Mouse (Mus musculus) kidney, postnatal 14 days (tissue): ENCODE measurements around the gene Ube3c.
A peak's percentile ranks its signal among the peaks of the same experiment; 100 is the strongest.
"Not testable (repeated sequence)": the region's sequence is repeated elsewhere in the genome, so short reads cannot be mapped to it uniquely, and the experiment has no call there.

Experiments
- DNase-seq: peaks from one replicate; pipeline ENCODE4 v3.0.0; 2022; ENCODE audit warnings: mixed read lengths

Gene Ube3c

DNA sequence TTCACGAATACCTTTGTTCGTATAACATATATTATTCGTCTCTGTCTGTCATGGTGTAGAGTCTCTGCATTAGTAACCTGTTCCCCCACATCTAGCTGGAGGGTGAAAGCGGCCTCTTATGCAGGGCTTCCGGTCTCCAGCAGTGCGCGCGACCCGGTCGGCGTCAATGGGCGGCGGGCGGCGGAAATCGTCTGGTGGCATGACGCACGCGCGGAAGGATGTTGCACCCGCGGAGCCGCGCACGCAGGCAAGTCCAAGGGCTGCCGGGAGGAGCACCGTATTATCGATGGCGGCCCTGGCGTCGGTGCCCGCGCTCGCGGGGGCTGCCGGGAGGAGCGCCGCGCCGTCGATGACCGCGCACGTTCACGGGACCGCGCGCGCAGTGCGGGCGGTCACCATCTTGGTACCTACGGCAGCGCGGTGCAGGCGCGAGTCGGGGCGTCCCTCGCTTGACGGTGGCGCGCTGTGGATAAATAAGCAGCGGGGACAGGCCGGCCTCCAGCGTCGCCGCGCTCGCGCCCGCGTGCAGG, at the start of gene Ube3c:
TSS of gene Ube3c (plus strand) at position 395 of the 530 bp plus-strand sequence.
- peak; percentile 99 for DNase-seq

DNA sequence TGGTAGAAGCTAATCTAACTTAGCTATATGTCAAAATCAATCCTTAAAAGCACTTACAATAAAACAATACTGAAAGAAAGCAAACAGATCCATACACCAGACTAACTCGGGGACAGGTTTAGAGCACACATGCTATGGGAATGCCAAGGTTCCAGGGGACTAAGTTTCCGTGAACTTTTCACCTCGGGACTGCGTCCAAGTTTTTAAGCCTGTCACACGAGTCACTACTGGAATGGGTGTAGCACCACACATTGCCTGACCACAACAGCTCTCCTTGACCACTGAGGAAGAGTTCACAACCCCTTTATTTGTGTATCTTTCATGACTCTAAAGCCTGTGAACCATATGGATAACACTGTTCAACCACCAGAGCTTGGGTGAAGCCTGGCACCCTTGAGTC, 8.9 kb upstream of the Ube3c start:
- DNase-seq, result no peak

DNA sequence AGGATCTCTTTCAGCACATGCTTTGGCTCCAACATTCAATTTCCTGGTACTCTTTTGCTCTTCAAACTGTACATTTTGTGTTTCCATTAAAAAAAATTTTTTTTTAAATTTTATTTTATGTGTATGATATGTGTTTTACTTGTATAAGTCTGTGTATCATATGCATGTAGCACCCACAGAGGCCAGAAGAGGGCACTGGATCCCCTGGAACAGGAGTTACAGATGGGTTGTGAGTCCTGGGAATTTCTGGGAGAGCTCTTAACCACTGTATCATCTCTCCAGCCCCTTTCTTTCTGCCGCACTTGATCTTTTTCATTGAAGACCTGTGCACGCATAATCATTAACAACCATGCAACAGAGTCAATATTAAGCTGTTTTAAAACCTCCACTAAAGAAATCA, 8.4 kb upstream of the Ube3c start:
- no peak for DNase-seq

DNA sequence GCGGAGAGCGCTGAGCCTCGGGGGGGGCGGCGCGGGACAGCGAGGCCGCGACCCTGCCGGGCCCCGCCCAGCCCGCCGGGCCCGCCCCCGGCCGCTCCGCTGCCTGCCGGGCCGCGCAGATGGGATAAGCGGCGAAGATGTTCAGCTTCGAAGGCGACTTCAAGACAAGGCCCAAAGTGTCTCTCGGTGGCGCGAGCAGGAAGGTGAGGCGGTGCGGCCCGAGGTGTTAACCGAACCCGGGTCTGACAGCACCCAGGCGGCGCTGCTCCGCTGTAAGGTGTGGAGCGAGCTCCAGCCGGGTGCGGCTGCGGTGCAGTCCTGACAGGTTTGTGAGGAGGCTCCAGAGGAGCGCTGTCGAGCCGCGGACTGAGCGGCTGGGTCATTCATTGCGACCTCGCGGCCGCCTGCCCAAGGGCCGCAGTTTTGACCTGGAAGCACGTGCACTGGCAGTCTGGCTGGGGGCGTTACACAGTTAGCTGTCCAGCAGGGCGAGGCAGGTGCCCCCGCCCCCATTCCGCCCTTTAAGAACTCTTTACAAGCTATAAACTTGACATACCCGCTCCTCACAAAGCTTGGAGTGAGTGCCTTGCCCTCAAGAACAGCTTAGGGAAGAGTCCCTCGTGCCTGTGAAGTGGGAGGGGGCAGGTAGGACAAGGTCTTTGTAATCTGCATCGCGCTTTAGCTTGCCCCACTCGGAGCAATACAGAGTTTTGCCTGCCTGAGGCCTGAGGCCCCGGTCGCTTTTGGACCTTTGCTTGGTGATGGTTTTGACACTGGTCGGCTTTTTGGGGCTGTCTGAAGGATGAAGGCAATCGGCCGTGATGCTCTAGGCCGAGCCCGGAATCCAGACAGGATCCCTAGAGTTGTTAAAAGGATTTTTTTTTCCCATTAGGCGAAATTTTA, 587 bp downstream of the Ube3c start:
- peak; percentile 78 for DNase-seq

DNA sequence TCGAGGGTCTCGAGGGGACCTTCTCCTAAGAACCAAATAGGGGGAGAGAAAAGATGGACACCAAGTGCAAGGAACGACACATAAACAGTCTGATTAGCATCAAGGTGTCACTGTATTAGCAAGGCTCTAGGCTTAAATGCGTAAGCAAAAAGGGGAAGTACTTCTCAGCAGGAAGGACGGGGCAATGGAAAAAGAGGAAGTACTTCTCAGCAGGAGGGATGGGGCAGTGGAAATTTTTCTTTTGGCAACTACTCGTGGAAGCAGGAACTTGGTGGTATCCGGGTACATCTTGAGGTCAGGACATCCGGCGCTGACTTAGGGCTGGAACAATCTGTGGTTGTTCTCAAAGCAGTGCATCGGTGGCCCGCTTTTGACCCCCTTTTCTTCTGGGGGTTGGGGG, 5.2 kb downstream of the Ube3c start:
- DNase-seq, result not testable (repeated sequence)

DNA sequence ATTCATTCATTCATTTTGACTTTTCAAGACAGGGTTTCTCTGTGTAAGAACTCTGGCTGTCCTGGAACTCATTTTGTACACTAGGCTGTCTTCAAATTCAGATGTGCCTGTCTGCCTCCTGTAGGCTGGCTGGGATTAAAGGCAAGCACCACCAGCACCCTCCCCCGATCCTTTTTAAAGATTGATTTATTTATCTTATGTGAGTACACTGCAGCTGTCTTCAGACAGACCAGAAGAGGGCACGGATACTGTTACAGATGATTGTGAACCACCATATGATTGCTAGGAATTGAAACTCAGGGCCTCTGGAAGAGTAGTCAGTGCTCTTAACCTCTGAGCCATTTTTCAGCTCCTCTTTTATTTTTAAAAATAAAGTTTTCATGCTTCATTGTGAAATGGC, 6.0 kb downstream of the Ube3c start:
- DNase-seq, result no peak

DNA sequence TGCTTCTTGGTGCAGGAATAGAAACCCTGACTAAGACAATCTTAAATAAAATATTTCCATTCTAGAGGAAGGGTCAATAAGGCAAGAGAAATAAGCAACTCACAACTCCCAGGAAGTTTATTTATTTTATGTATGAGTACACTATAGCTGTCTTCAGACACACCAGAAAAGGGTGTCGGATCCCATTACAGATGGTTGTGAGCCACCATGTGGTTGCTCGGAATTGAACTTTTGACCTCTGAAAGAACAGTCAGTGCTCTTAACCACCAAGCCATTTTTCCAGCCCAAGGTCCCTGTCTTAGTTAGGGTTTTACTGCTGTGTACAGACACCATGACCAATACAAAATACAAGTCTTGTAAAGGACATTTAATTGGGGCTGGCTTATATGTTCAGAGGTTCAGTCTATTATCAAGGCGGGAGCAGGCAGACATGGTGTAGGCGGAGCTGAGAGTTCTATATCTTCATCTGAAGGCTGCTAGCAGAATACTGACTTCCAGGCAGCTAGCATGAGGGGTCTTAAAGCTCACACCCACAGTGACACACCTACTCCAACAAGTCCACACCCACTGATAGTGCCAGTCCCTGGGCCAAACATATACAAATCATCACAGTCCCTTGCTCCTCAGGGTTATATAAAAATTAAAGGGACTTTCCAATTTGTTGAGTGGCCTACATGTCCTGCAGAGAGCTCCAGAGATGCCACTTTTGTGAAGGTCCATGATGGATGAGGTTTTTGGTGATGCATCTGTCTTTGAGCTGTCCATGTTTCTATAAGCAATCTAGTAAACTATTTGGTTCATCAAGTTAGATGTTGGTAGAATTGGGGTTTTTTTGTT, 9.0 kb downstream of the Ube3c start:
- DNase-seq, result no peak

DNA sequence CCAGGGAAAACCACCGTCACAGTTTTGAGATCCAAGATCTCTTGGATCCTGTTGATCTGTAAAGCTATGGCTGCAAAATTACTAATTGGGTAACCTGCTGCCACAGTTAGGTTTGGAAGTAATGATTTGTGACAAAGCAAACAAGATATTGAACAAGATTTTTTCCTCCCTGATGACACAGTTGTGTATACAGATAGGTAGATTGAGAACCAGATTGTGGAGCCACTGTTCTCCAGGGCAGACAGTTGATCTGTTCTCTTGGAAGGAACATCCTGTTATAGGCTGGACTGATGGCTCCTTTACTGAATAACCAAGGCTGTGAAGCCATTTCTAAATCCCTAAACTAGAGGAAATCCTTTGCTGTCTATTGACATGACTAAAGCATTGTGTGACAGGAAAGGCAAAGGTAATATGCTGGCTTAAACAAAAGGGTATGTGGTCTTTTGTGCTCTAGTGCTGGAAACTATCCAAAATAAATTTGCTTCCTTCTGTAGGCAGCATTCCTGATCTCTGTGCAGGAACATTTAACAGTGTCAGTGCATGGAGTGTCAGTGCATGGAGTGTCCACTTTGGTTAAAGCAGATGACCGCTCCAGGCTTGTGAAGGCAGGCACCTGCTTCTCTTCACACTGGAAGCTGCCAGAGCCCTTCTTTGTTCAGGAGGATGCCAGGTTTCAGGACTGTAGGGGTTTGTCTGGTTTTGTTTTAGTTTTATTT, 15.0 kb downstream of the Ube3c start:
- peak; percentile 4 for DNase-seq

DNA sequence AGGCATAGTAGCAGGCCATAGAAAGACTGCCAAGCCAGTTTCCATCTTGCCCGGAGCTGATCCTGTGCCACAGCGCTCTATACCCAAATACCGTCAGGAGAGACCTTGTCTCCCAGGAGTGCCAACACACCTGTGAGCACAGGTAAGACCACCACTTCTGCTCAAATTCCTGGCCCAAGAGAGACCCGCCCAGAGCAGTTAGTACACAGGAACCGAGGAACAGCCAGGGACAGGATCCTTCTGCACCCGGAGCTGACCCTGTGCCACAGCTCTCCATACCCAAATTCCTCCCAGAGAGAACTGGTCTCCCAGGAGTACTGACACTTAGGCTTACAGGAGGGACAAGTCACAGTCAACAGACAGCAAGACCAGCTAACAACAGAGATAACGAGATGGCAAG, 23.1 kb downstream of the Ube3c start:
- DNase-seq, result not testable (repeated sequence)

DNA sequence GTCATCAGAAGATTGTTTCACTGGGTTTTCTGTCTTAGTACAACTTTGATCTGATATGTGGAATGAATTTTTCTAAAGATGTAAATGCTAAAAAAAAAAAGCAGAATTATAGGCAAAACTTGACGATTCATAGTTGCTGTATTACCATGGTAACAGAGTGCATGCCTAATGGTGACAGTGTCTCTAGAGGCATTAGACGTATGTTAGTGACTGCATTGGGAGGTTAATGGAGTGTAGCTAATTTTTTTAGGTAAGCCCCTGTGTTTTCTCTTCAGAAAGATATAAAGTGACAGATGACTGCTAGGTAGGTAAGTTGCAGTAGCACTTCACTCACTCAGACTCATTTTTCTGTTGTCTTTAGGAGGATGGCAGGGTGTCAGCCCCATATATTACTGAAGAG, 37.5 kb downstream of the Ube3c start:
- no peak for DNase-seq

DNA sequence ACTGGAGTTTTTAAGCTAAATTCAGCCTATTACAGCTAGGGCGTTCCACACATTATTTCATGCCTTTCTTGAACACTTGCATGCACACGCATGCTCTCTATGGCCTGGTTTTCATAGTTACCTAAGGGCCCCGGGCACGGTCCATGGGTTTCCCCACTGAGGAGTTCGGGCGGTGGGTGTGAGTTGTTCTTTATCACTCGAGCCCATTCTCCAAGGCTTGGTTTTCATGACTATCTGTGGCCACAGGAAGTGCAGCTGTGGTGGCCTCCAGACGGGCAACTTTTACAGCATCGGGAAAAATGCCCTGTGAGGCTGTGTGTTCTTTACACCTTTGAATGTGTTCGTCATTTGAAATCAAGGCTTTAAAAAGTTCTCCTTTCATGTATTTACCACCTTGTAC, 56.6 kb downstream of the Ube3c start:
- DNase-seq, result no peak

DNA sequence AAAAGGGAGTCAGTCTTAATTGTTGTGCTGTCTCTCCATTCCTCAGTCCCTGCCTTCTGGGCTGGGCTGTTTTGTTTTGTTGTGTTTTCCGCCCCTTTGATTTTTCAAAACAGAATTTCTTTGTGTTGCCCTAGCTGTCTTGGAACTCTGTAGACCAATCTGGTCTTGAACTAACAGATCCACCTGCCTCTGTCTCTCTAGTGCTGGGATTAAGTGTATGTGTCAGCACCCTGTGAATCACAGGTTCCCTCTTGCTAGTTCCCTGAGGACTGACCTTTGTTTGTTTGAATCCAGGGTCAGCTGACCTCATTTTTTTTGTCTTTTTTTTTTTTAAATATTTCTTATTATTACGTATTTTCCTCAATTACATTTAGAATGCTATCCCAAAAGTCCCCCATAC, 60.9 kb downstream of the Ube3c start:
- DNase-seq, result no peak

DNA sequence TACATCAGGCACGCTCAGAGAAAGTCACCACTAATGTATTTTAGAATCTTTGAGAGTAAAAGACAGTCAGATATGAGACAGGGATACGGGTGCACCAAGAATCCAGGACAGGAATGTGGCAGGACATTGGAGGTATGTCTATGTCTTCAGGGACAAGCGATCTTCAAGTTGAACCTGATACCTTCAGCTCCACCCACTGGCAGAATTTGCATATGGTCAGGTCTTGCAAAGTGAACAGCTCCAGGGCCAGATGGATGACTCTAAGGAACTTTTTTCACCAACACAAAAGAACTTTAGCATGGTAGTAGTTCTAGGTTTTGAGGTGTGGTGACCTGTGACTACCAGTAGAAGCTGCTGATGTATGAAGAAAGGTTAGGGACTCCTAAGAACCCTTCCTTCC, 62.7 kb downstream of the Ube3c start:
- DNase-seq, result no peak

DNA sequence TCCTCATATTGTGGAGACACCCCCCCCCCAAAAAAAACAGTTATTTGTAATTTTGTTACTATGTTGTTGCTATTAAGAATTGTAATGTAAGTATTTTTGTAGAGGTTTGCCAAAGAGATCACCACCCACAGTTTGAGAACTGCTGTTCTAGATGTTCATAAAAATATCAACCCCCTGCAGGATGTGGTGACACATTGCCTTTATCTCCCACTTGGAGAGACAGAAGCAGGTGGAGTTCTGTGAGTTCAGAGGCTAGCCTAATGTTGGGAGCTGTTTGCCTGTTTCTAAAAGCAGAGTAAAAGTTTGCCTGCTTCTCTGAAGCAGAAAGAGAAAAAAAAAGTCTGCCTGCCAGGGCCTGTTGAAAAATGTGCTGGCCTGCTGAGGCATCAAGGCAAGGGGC, 67.3 kb downstream of the Ube3c start:
- no peak for DNase-seq

DNA sequence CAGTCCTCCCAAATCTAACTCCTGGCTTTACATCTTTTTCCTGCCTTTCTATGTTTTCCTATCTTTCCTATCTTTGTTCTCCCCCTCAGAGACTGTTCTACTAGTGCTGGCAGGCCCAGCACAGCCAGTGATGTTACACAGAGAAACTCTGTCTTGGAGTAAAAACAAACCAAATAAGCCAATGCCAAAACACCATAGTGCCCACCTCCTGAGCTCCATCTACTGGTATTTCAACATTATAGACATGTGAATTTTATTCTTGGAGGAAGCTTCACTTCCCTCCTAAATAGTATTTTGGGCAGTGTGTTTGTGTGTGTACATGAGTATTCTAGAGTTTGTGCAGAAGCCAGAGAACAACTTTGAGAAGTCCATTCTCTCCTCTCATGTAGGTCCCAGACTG, 67.8 kb downstream of the Ube3c start:
- no peak for DNase-seq

DNA sequence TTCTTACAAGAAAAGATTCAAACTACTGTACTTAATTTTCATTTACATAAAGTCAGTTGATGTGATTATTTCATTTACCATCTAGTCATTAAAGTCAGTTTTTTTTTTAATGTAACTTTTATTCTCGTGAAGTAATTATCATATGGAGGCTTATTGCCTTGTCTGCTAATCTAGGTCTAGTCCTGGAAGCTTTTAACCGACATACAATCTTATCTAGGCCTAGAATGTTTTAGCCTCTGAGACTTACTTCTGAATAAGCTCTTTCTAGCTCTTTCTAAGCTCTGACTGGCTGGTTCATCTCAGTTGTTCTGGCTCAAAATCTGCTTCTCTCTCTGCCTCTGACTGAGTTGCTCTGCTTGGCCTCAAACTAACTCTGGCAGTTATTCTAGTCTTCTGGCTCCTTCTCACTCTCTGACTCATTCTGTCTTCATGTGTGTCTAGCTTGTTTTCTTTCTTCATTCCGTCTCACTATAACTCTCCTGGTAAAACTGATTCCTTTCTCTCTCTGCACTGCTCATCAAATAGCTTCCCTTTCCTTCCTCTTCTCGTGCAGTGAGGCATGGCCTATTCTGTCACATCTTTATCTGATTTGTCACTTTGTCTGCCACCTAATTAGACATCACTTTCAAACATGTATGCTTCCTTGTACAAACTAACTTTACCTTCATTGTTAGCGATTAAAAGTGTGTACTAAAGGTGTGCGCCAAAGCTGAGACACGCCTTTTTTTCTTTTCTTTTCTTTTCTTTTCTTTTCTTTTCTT, 72.3 kb downstream of the Ube3c start:
- no peak for DNase-seq

DNA sequence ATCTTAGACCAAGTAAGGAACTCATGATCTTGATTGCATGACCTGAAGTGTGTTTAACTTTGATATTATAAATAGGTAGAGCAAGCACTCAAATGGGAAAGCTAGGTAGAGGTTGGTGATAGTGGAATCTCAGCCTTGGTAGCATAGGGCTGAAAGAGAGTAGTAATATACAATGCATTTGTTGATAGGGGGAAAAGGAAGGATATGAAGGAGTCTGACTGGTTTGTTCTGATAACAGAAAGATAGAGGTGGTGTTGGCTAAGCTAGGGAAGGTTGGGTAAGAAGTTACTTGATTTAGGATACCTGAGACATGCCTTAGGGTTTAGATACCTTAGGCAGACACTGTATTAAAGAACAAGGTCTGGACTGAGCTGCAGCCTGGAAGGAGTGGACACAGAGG, 82.7 kb downstream of the Ube3c start:
- DNase-seq, result no peak

DNA sequence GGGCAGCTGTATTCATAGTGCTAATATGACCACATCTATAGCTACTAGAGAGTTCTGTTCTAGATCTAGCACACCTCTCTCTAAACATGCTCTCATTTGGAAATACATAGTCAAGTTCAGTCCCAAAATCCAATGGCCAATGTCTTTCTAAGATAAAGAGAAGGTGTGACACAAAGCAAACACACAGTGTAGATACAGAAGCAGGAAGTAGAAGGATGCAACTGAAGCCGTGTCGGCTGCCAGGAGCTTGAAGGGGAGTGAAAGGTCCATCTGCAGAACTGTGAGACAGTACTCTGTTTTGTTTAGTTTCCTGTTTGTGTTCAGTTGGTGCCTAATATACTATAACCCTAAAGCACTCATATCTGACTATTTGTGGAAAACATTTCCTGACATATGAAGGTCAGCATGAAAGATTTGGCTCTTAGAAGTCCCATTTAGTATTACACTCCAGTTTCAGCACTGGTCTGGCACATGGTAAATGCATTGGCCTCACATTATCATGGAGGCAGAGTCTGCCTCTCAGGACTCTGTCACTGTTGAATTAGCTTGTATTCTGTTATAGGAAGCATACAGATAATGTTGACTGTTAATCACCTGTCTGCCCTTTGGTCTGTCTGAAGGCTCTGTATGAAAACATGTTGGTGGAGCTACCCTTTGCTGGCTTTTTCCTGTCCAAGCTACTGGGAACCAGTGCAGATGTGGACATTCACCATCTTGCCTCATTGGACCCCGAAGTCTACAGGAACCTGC, 88.7 kb downstream of the Ube3c start:
- DNase-seq, result no peak

DNA sequence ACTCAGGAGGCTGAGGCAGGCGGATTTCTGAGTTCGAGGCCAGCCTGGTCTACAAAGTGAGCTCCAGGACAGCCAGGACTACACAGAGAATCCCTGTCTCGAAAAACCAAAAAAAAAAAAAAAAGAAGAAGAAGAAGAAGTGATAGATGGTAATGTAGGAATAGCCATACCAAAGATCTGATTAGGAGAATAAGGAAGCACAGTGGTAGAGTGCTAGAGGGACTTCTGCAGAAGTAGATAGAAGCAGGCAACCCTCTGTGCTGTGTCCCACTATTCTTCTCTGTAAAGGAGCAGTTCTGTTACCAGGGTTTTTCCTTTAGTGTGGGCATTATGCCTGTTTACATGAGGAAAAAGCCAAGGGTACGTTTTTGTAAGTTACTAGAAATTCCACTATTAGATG, 92.2 kb downstream of the Ube3c start:
- not testable (repeated sequence) for DNase-seq

DNA sequence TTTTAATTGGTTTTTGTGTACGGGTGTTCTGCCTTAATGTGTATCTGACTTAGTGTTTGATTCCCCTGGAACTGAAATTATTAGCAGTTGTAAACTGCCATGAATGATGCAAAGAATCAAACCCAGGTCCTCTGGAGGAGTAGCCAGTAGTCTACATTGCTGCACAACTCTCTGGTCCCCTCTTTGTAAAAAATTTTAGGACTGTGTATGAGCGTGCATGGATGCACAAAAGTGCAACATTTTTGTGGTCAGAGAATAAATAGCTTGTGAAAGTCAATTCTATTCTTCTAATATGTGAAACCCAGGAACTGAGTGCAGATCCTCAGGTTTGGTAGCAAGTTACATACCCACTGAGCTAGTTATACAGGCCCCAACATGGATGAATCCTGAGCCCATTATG, 96.3 kb downstream of the Ube3c start:
- no peak for DNase-seq

DNA sequence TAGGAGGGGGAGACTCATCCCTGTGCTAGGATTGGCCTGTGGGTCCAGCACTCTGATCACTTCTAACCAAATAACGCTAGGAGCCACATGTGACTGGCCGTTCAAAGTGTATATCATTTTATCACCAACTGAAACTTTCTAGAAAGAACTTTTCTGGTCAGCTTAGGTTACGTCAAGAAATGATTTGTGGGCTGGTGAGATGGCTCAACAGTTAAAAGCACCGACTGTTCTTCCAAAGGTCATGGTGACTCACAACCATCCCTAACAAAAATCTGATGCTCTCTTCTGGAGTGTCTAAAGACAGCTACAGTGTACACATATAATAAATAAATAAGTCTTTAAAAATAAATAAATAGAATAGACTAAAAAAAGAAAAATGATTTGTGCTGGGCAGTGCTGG, 103.5 kb downstream of the Ube3c start:
- DNase-seq, result no peak

DNA sequence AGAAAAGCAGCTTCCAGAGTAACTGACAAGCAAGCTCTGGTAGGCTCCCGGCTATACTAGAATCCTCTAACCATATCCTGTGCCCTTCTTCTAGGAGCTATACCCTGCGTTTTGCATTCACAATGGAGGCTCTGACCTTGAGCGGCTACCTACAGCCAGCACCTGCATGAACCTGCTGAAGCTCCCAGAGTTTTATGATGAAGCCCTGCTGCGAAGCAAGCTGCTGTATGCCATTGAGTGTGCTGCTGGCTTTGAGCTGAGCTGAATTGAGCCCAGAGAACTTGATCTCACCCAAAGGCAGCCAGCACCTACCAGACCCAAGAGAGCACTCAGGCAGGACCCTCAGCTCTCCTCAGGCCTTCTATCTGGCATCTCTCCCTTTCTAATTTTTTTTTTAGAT, 105.3 kb downstream of the Ube3c start:
- no peak for DNase-seq
